Mouse (Mus musculus): ENCODE measurements around the gene Fggy.

DNA sequence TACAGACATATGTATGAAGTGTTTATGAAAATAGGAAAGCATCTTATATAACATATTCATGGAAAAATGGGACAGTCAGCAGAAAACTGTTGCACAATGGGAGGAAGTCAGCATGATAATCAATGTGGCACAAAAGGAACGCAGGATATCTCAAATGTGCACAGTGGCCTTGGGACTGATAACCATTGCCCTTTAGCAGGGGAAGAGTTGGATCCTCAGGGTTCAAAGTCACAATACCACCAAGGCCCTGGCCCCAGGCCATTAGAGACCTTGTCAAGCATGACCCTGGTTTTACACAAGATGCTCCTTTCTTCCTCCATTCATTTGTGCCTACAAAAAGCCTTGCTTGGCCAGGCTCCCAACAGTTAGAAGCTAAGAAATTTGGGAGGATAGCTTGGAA is 83.5 kb downstream of the Fggy start:
- no peak for TF ChIP-seq CTCF (IDR thresholded peaks at IDR 0.05; ENCODE audit: low read depth, low read length)
- TF ChIP-seq POLR2A (IDR thresholded peaks at IDR 0.05; ENCODE audit: extremely low read depth, insufficient read depth, low read length) = no peak
